Mouse (Mus musculus) telencephalon, adult 2 months (tissue): ENCODE results near the gene Olfr126.

ENCODE experiments used
- DNase-seq: peaks from one replicate; pipeline ENCODE4 v3.0.0-alpha.2; 2011; ENCODE audit warnings: low read depth, low spot score

Gene Olfr126

GRCm38 (mm10) chr17:37847183-37847582 is at the start of gene Olfr126:
Olfr126 (plus strand) TSS chr17:37847483.
- DNase-seq = no peak

DNA sequence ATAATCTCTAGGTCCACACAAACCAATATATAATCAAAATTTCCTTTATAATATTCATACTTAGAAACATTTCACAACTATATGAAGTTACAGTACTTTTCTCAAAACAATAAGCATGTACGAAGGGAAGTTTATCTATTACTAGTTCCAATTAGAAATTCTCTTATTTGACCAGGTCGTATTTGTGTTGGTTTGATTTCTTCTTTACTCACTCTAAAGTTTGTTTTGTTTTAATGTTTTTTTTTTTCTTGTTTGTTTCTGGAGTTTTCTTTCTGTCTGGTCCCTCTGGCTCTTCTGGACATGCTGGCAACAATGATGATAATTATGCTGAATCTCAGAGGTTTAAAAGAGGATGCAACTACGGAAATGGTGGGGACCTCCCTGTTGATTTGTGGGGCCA is 47.7 kb upstream of the Olfr126 start, which contains the start of gene Olfr124:
Olfr124 (plus strand) TSS at position 301 of the 400 bp plus-strand sequence.
- no peak for DNase-seq

DNA sequence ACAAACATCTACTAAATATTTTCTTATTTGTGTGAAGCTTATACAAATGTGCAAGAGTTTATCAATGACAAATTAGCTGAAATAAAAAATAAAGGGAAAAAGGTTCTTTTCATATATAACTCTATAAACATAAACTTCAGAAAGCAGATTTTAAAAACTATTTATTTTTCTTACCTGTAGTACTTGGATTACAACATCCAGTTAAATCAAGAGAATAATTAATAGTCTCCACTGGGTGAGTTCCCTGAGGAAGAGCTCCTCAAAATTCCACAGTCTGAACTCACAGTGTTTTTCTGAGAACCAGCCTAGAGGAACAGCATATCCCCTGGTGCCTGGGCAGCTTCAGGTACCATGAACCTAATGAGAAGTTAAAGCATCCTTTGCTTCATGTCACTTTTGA is 14.6 kb upstream of the Olfr126 start, which contains the start of gene Olfr125:
Olfr125 (plus strand) TSS at position 301 of the 400 bp plus-strand sequence.
- DNase-seq = no peak

- no peak for DNase-seq
Observed at GRCm38 (mm10) chr17:37863901-37864300, 16.6 kb downstream of the Olfr126 start.

DNA sequence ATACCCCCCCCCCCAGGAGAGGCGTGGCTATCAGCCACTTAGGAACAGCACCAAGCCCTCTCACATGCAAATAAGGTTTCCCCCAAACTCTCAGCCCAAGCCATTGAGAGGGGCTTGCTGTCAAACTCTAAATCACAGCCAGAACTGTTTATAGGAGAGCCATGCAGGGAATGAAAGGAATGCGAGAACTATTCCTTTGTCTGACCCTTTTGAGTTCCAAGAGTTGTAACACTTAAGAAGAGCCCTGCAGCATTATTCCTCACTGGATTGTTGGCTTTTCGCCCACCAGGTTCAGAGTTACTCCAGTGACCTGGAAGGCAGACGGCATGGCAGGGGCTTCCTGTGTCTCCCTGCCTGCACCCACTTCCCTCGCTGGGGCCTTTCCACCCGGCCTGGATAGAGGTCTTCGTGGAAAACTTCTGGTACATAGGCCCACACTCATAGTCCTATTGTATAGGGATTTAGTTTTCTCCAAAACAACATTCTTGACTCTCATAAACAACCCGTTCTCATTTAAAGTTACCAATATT is 22.5 kb downstream of the Olfr126 start:
- no peak for DNase-seq

GRCm38 (mm10) chr17:37873830-37874229 is 26.5 kb downstream of the Olfr126 start:
- no peak for DNase-seq

GRCm38 (mm10) chr17:37900137-37900536 is 52.9 kb downstream of the Olfr126 start, which contains the start of gene Olfr127:
Olfr127 (plus strand) TSS chr17:37900437.
- DNase-seq = no peak
